10 mouse cellular contexts compared by ENCODE assay signal in genomic region chr14:58868176-58868949, GRCm38 (mm10).
DNase-seq lines count a peak whose midpoint lies in the region; ATAC-seq and TF ChIP-seq lines count a peak whose summit lies in the region.
"Had no signal": no experiment of that assay in that cellular context is flagged by ENCODE, and none has a peak within 500 bp of the region (broad histone marks: within the 10 kb centered on the region; RNA-seq: fewer than 3 reads in every experiment).

No protein-coding gene starts in this region.

- no peak for DNase-seq in kidney, postnatal 0 days (ENCODE audit: low spot score)
- no peak for DNase-seq in stomach, postnatal 0 days (ENCODE audit: low spot score)
- DNase-seq in right cerebral cortex, adult 18-20 months, result no peak
- DNase-seq in urinary bladder, postnatal 25 days (ENCODE audit: low spot score), result no peak
- DNase-seq in embryonic facial prominence, embryonic 10.5 days (ENCODE audit: low spot score), result no peak

- TF ChIP-seq CTCF in kidney, postnatal 0 days (IDR thresholded peaks at IDR 0.05; ENCODE audit: low read depth), result no peak
- TF ChIP-seq CTCF in stomach, postnatal 0 days (IDR thresholded peaks at IDR 0.05; ENCODE audit: low read depth), result no peak

- no peak overlapping the region for H3K9ac ChIP-seq in kidney, postnatal 0 days (ENCODE audit: low read depth, low read length)
- no peak overlapping the region for H3K9ac ChIP-seq in kidney, embryonic 14.5 days (ENCODE audit: low read depth, low read length)
- no peak overlapping the region for H3K9ac ChIP-seq in hindbrain, embryonic 12.5 days
- H3K9ac ChIP-seq in midbrain, embryonic 13.5 days (replicated peaks), result no peak overlapping the region
- no peak overlapping the region for H3K9ac ChIP-seq in stomach, postnatal 0 days (ENCODE audit: low read length)
- H3K9ac ChIP-seq: embryonic facial prominence, embryonic 13.5 days had no signal

- H3K4me1 ChIP-seq in kidney, postnatal 0 days (replicated peaks; ENCODE audit: insufficient read depth, low read length), result no peaks in the 10 kb centered on the region
- H3K4me1 ChIP-seq in kidney, embryonic 14.5 days (ENCODE audit: control insufficient read depth, insufficient read depth, low read length), result no peaks in the 10 kb centered on the region
- peaks cover 7% of the 10 kb centered on the region for H3K4me1 ChIP-seq in hindbrain, embryonic 12.5 days
- H3K4me1 ChIP-seq in midbrain, embryonic 13.5 days (replicated peaks), result peaks cover 11% of the 10 kb centered on the region; the same call in 1 of the 2 replicates
- H3K4me1 ChIP-seq in stomach, postnatal 0 days (replicated peaks; ENCODE audit: control insufficient read depth, insufficient read depth), result no peaks in the 10 kb centered on the region
- H3K4me1 ChIP-seq in embryonic facial prominence, embryonic 10.5 days, result peaks cover 12% of the 10 kb centered on the region

- H3K27ac ChIP-seq in kidney, postnatal 0 days, result no peak overlapping the region
- H3K27ac ChIP-seq in kidney, embryonic 14.5 days (ENCODE audit: low read depth, low read length), result no peak overlapping the region
- no peak overlapping the region for H3K27ac ChIP-seq in hindbrain, embryonic 12.5 days
- no peak overlapping the region for H3K27ac ChIP-seq in midbrain, embryonic 13.5 days
- H3K27ac ChIP-seq in stomach, postnatal 0 days (replicated peaks), result no peak overlapping the region
- no peak overlapping the region; the same call in 1 of the 2 replicates for H3K27ac ChIP-seq in embryonic facial prominence, embryonic 10.5 days (replicated peaks)
- H3K27ac ChIP-seq: embryonic facial prominence, embryonic 13.5 days had no signal

- 56% methylated on average over 14 of the region's 14 CpGs for WGBS in kidney, postnatal 0 days
- whole genome bisulfite sequencing in kidney, embryonic 14.5 days, result 56% methylated on average over 14 of the region's 14 CpGs
- whole genome bisulfite sequencing in hindbrain, embryonic 12.5 days, result 20% methylated on average over 14 of the region's 14 CpGs
- 24% methylated on average over 14 of the region's 14 CpGs for WGBS in midbrain, embryonic 13.5 days
- WGBS in stomach, postnatal 0 days, result 53% methylated on average over 14 of the region's 14 CpGs
- WGBS in embryonic facial prominence, embryonic 10.5 days, result 44% methylated on average over 14 of the region's 14 CpGs

- no peaks in the 10 kb centered on the region for H3K9me3 ChIP-seq in kidney, postnatal 0 days (replicated peaks; ENCODE audit: low read length)
- H3K9me3 ChIP-seq in kidney, embryonic 14.5 days (ENCODE audit: control insufficient read depth, low read length), result no peaks in the 10 kb centered on the region
- no peaks in the 10 kb centered on the region for H3K9me3 ChIP-seq in hindbrain, embryonic 12.5 days (replicated peaks)
- no peaks in the 10 kb centered on the region for H3K9me3 ChIP-seq in midbrain, embryonic 13.5 days
- H3K9me3 ChIP-seq in stomach, postnatal 0 days (ENCODE audit: control insufficient read depth, low read length), result no peaks in the 10 kb centered on the region
- H3K9me3 ChIP-seq in embryonic facial prominence, embryonic 10.5 days, result no peaks in the 10 kb centered on the region
- H3K9me3 ChIP-seq: embryonic facial prominence, embryonic 13.5 days had no signal

- no peak for ATAC-seq in kidney, postnatal 0 days (replicated peaks; ENCODE audit: low FRiP score, low read depth)
- ATAC-seq in kidney, embryonic 14.5 days (ENCODE audit: low FRiP score, low TSS enrichment), result no peak
- no peak for ATAC-seq in hindbrain, embryonic 12.5 days (ENCODE audit: low FRiP score)
- no peak for ATAC-seq in midbrain, embryonic 13.5 days
- no peak for ATAC-seq in stomach, postnatal 0 days (ENCODE audit: low FRiP score, low TSS enrichment)

- no peaks in the 10 kb centered on the region for H3K36me3 ChIP-seq in kidney, postnatal 0 days (ENCODE audit: insufficient read depth, low read length)
- H3K36me3 ChIP-seq in kidney, embryonic 14.5 days (ENCODE audit: control insufficient read depth, insufficient read depth, low read length), result no peaks in the 10 kb centered on the region
- H3K36me3 ChIP-seq in hindbrain, embryonic 12.5 days, result no peaks in the 10 kb centered on the region
- H3K36me3 ChIP-seq in midbrain, embryonic 13.5 days, result no peaks in the 10 kb centered on the region
- no peaks in the 10 kb centered on the region for H3K36me3 ChIP-seq in stomach, postnatal 0 days (ENCODE audit: control insufficient read depth, insufficient read depth, low read length)
- no peaks in the 10 kb centered on the region for H3K36me3 ChIP-seq in embryonic facial prominence, embryonic 10.5 days (replicated peaks)
- H3K36me3 ChIP-seq: embryonic facial prominence, embryonic 13.5 days had no signal

- no peaks in the 10 kb centered on the region for H3K27me3 ChIP-seq in kidney, postnatal 0 days (ENCODE audit: insufficient read depth, low read length)
- H3K27me3 ChIP-seq in kidney, embryonic 14.5 days (ENCODE audit: control insufficient read depth, insufficient read depth, low read length), result no peaks in the 10 kb centered on the region
- peaks cover 3% of the 10 kb centered on the region; the same call in 1 of the 2 replicates for H3K27me3 ChIP-seq in hindbrain, embryonic 12.5 days
- H3K27me3 ChIP-seq in midbrain, embryonic 13.5 days, result no peaks in the 10 kb centered on the region
- H3K27me3 ChIP-seq in stomach, postnatal 0 days (ENCODE audit: control insufficient read depth, insufficient read depth, low read length), result no peaks in the 10 kb centered on the region
- H3K27me3 ChIP-seq in embryonic facial prominence, embryonic 10.5 days (replicated peaks; ENCODE audit: low read depth, poor library complexity, severe bottlenecking), result no peaks in the 10 kb centered on the region
- H3K27me3 ChIP-seq: CH12.LX; embryonic facial prominence, embryonic 13.5 days had no signal

- peak overlapping the region; percentile 6; the same call in 1 of the 2 replicates for H3K4me2 ChIP-seq in kidney, postnatal 0 days (ENCODE audit: low read length)
- no peak overlapping the region for H3K4me2 ChIP-seq in kidney, embryonic 14.5 days (replicated peaks; ENCODE audit: low read depth, low read length)
- peak overlapping the region; percentile 37 for H3K4me2 ChIP-seq in hindbrain, embryonic 12.5 days (replicated peaks)
- peak overlapping the region; percentile 21 for H3K4me2 ChIP-seq in midbrain, embryonic 13.5 days (replicated peaks)
- H3K4me2 ChIP-seq in stomach, postnatal 0 days (replicated peaks; ENCODE audit: low read depth), result peak overlapping the region; percentile 2; the same call in 1 of the 2 replicates
- H3K4me2 ChIP-seq: embryonic facial prominence, embryonic 13.5 days had no signal

- no peak for TF ChIP-seq EP300 in stomach, postnatal 0 days (optimal IDR thresholded peaks at IDR 0.05)

- H3K4me3 ChIP-seq in kidney, postnatal 0 days (replicated peaks; ENCODE audit: low read depth, low read length), result no peak overlapping the region
- H3K4me3 ChIP-seq in kidney, embryonic 14.5 days (ENCODE audit: low read length), result no peak overlapping the region
- H3K4me3 ChIP-seq in hindbrain, embryonic 12.5 days, result no peak overlapping the region
- no peak overlapping the region; the same call in 1 of the 2 replicates for H3K4me3 ChIP-seq in midbrain, embryonic 13.5 days (replicated peaks)
- H3K4me3 ChIP-seq in stomach, postnatal 0 days (ENCODE audit: low read depth, low read length), result no peak overlapping the region
- H3K4me3 ChIP-seq in embryonic facial prominence, embryonic 10.5 days, result no peak overlapping the region
- H3K4me3 ChIP-seq: embryonic facial prominence, embryonic 13.5 days had no signal
